Mouse (Mus musculus): Measurements from ENCODE around the gene Cdh23.

DNA sequence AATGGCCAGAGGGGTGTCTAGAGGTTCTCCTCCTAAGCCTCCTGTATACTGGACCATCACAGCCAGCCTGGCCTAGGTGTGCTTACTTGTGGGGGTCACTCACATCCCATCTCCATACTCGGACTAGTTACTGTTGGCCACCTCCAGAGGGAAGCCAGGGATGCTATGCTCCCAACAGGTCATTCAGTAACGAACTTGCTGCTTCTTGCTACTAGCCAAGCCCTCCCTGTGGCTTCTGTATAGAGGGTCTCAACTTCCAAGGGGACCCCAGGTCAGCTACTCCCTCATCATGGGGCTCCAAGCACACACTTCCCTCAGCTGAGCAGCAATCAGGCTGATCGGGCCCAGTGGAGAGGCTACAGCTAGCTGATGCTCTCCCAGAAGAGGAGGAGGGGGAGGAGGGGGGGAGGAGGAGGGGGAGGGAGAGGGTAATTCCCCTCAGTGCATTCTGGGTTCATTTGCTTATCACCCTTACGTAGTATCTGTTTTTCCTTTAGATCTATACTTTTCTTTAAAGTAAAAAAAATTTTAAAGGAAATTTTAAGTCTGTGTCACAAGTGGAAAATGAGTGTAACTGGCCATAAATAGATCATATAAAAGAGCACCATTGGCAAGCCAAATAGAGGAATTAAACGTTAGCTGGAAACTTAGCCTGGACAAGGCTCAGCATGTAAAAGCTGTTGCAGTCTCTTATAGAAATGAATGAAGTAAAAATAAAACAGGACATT lies 346.0 kb downstream of the Cdh23 start:
- TF ChIP-seq REST (IDR thresholded peaks at IDR 0.05; ENCODE audit: insufficient read depth, insufficient read length) = no peak
- no peak for TF ChIP-seq POLR2A (IDR thresholded peaks at IDR 0.05; ENCODE audit: insufficient read length, low read depth)

All from myocyte (in vitro differentiated cells).